Mouse (Mus musculus): ENCODE data around the gene Myo16. TPM values are rescaled to one million over a fixed set of nuclear protein-coding genes. Genes with fewer than 3 reads are reported as not detected.
A peak's percentile ranks its signal among the peaks of the same experiment; 100 is the strongest.

The Myo16 gene
- polyA plus RNA-seq, 1 experiment from 2014 or later, result 0.40 TPM

GRCm38 (mm10) chr8:10631006-10631405 is 477.3 kb downstream of the Myo16 start:
- Histone ChIP-seq H3K9ac (no peak overlapping the region), H3K27ac (replicated peaks) (no peak overlapping the region), H3K4me2 (no peak overlapping the region), H3K27me3 (replicated peaks) (no peaks in the 10 kb centered on the region; the same call in 1 of the 2 replicates), H3K9me3 (no peaks in the 10 kb centered on the region), H3K4me3 (no peak overlapping the region), H3K36me3 (no peaks in the 10 kb centered on the region), H3K4me1 (peaks cover 9% of the 10 kb centered on the region)
- ATAC-seq (ENCODE audit: extremely low read depth, insufficient number of reproducible peaks, low FRiP score, low TSS enrichment), result no peak
- 74% methylated on average over 2 of the region's 2 CpGs for WGBS

GRCm38 (mm10) chr8:10632603-10633002 is 478.9 kb downstream of the Myo16 start:
- no peaks in the 10 kb centered on the region; the same call in 1 of the 2 replicates for H3K27me3 ChIP-seq (replicated peaks)
- H3K9ac ChIP-seq, result no peak overlapping the region
- no peak overlapping the region for H3K27ac ChIP-seq (replicated peaks)
- H3K36me3 ChIP-seq, result no peaks in the 10 kb centered on the region
- H3K4me3 ChIP-seq, result no peak overlapping the region
- peaks cover 9% of the 10 kb centered on the region for H3K4me1 ChIP-seq
- H3K9me3 ChIP-seq, result no peaks in the 10 kb centered on the region
- no peak for ATAC-seq (ENCODE audit: extremely low read depth, insufficient number of reproducible peaks, low FRiP score, low TSS enrichment)
- H3K4me2 ChIP-seq, result no peak overlapping the region
- WGBS, result 73% methylated on average over 6 of the region's 6 CpGs

GRCm38 (mm10) chr8:10633360-10634140 is 479.8 kb downstream of the Myo16 start:
- Histone ChIP-seq H3K27ac (replicated peaks) (no peak overlapping the region), H3K4me3 (no peak overlapping the region), H3K9ac (no peak overlapping the region), H3K36me3 (no peaks in the 10 kb centered on the region), H3K4me1 (peaks cover 9% of the 10 kb centered on the region), H3K9me3 (no peaks in the 10 kb centered on the region), H3K27me3 (replicated peaks) (no peaks in the 10 kb centered on the region; the same call in 1 of the 2 replicates), H3K4me2 (no peak overlapping the region)
- no peak; the same call in 1 of the 2 replicates for ATAC-seq (ENCODE audit: extremely low read depth, insufficient number of reproducible peaks, low FRiP score, low TSS enrichment)
- 52% methylated on average over 12 of the region's 12 CpGs for WGBS

- Histone ChIP-seq H3K27me3 (replicated peaks) (no peaks in the 10 kb centered on the region; the same call in 1 of the 2 replicates), H3K9me3 (no peaks in the 10 kb centered on the region), H3K9ac (no peak overlapping the region), H3K4me3 (no peak overlapping the region), H3K27ac (replicated peaks) (no peak overlapping the region), H3K36me3 (no peaks in the 10 kb centered on the region), H3K4me2 (peak overlapping the region; percentile 29), H3K4me1 (peaks cover 10% of the 10 kb centered on the region)
- ATAC-seq (ENCODE audit: extremely low read depth, insufficient number of reproducible peaks, low FRiP score, low TSS enrichment), result no peak
- WGBS, result 66% methylated on average over 13 of the region's 13 CpGs
These were observed 480.7 kb downstream of the Myo16 start for GRCm38 (mm10) chr8:10634421-10634820.

GRCm38 (mm10) chr8:10638871-10639270 is 485.2 kb downstream of the Myo16 start:
- peaks cover 49% of the 10 kb centered on the region for H3K4me1 ChIP-seq
- no peak overlapping the region for H3K4me3 ChIP-seq
- no peak overlapping the region for H3K27ac ChIP-seq (replicated peaks)
- H3K4me2 ChIP-seq, result no peak overlapping the region
- H3K9ac ChIP-seq, result no peak overlapping the region
- H3K9me3 ChIP-seq, result no peaks in the 10 kb centered on the region
- no peak for ATAC-seq (ENCODE audit: extremely low read depth, insufficient number of reproducible peaks, low FRiP score, low TSS enrichment)
- 83% methylated on average over 8 of the region's 8 CpGs for WGBS
- H3K27me3 ChIP-seq (replicated peaks), result no peaks in the 10 kb centered on the region; the same call in 1 of the 2 replicates
- no peaks in the 10 kb centered on the region for H3K36me3 ChIP-seq

- Histone ChIP-seq H3K4me2 (no peak overlapping the region), H3K4me1 (peaks cover 58% of the 10 kb centered on the region), H3K27me3 (replicated peaks) (no peaks in the 10 kb centered on the region), H3K9ac (no peak overlapping the region), H3K4me3 (no peak overlapping the region), H3K27ac (replicated peaks) (peak overlapping the region; percentile 46), H3K9me3 (no peaks in the 10 kb centered on the region), H3K36me3 (no peaks in the 10 kb centered on the region)
- no peak for ATAC-seq (ENCODE audit: extremely low read depth, insufficient number of reproducible peaks, low FRiP score, low TSS enrichment)
- WGBS, result 19% methylated on average over 9 of the region's 9 CpGs
These were observed 486.6 kb downstream of the Myo16 start for GRCm38 (mm10) chr8:10640176-10640810.

- peak overlapping the region; percentile 44; the same call in 1 of the 2 replicates for H3K9ac ChIP-seq
- H3K36me3 ChIP-seq, result no peaks in the 10 kb centered on the region
- no peaks in the 10 kb centered on the region for H3K27me3 ChIP-seq (replicated peaks)
- H3K9me3 ChIP-seq, result no peaks in the 10 kb centered on the region
- 27% methylated on average over 7 of the region's 7 CpGs for whole genome bisulfite sequencing
- peaks cover 58% of the 10 kb centered on the region for H3K4me1 ChIP-seq
- H3K4me2 ChIP-seq, result no peak overlapping the region
- no peak for ATAC-seq (ENCODE audit: extremely low read depth, insufficient number of reproducible peaks, low FRiP score, low TSS enrichment)
- peak overlapping the region; percentile 46 for H3K27ac ChIP-seq (replicated peaks)
- H3K4me3 ChIP-seq, result no peak overlapping the region
These were observed 487.1 kb downstream of the Myo16 start for GRCm38 (mm10) chr8:10640859-10641258.

- Histone ChIP-seq H3K36me3 (no peaks in the 10 kb centered on the region), H3K9me3 (no peaks in the 10 kb centered on the region), H3K4me2 (no peak overlapping the region), H3K4me3 (no peak overlapping the region), H3K4me1 (peaks cover 63% of the 10 kb centered on the region), H3K27me3 (replicated peaks) (no peaks in the 10 kb centered on the region), H3K9ac (0 out of 2 replicates have a peak overlapping the region, but pooled peaks have one; percentile 44), H3K27ac (replicated peaks) (peak overlapping the region; percentile 46; the same call in 1 of the 2 replicates)
- ATAC-seq (ENCODE audit: extremely low read depth, insufficient number of reproducible peaks, low FRiP score, low TSS enrichment), result no peak
These were observed 487.6 kb downstream of the Myo16 start for GRCm38 (mm10) chr8:10641343-10641742.

- H3K4me3 ChIP-seq, result no peak overlapping the region
- peaks cover 68% of the 10 kb centered on the region for H3K4me1 ChIP-seq
- 13% methylated on average over 4 of the region's 4 CpGs for WGBS
- no peak overlapping the region for H3K4me2 ChIP-seq
- no peaks in the 10 kb centered on the region for H3K36me3 ChIP-seq
- ATAC-seq (ENCODE audit: extremely low read depth, insufficient number of reproducible peaks, low FRiP score, low TSS enrichment), result no peak
- H3K27ac ChIP-seq (replicated peaks), result peak overlapping the region; percentile 87
- H3K9ac ChIP-seq, result no peak overlapping the region
- H3K27me3 ChIP-seq (replicated peaks), result no peaks in the 10 kb centered on the region
- H3K9me3 ChIP-seq, result no peaks in the 10 kb centered on the region
These were observed 489.5 kb downstream of the Myo16 start for GRCm38 (mm10) chr8:10643244-10643643.

- 41% methylated on average over 3 of the region's 3 CpGs for WGBS
- Histone ChIP-seq H3K9me3 (no peaks in the 10 kb centered on the region), H3K27me3 (replicated peaks) (no peaks in the 10 kb centered on the region), H3K9ac (peak overlapping the region; percentile 24; the same call in 1 of the 2 replicates), H3K36me3 (no peaks in the 10 kb centered on the region), H3K4me1 (peaks cover 67% of the 10 kb centered on the region), H3K4me3 (no peak overlapping the region), H3K27ac (replicated peaks) (peak overlapping the region; percentile 87), H3K4me2 (no peak overlapping the region)
- ATAC-seq (ENCODE audit: extremely low read depth, insufficient number of reproducible peaks, low FRiP score, low TSS enrichment), result no peak
These were observed 490.8 kb downstream of the Myo16 start for GRCm38 (mm10) chr8:10644481-10644880.

- Histone ChIP-seq H3K9me3 (no peaks in the 10 kb centered on the region), H3K4me1 (peaks cover 54% of the 10 kb centered on the region), H3K4me3 (no peak overlapping the region), H3K9ac (no peak overlapping the region), H3K27me3 (replicated peaks) (no peaks in the 10 kb centered on the region), H3K27ac (replicated peaks) (peak overlapping the region; percentile 65), H3K36me3 (no peaks in the 10 kb centered on the region), H3K4me2 (no peak overlapping the region)
- no peak for ATAC-seq (ENCODE audit: extremely low read depth, insufficient number of reproducible peaks, low FRiP score, low TSS enrichment)
- 87% methylated on average over 5 of the region's 5 CpGs for WGBS
These were observed 492.0 kb downstream of the Myo16 start for GRCm38 (mm10) chr8:10645740-10646139.
